Mouse (Mus musculus) forebrain, embryonic 15.5 days (tissue): Measurements from ENCODE around the gene Cryge. TPM values are rescaled to one million over a fixed set of nuclear protein-coding genes. Genes with fewer than 3 reads are reported as not detected.
"Not testable (repeated sequence)": the region's sequence is repeated elsewhere in the genome, so short reads cannot be mapped to it uniquely, and the experiment has no call there.

ENCODE experiments used
- ATAC-seq: fragments of 200-750 bp; cut with Nextera tagmentation; replicated peaks from 2 replicates; pipeline ENCODE4 v1.8.0; 2017; ENCODE audit warnings: mild to moderate bottlenecking, moderate TSS enrichment, moderate library complexity
- H3K27ac ChIP-seq: fragments of 300-500 bp; sonication (generic); replicated peaks from 2 replicates; pipeline ENCODE4 v1.5.1; 2015; ENCODE audit warnings: mild to moderate bottlenecking, inconsistent platforms
- H3K27me3 ChIP-seq: fragments of 300-500 bp; sonication (generic); 2 replicates; pipeline ENCODE4 v1.6.1; 2015; ENCODE audit warnings: inconsistent platforms
- H3K36me3 ChIP-seq: fragments of 300-500 bp; sonication (generic); 2 replicates; pipeline ENCODE4 v1.6.1; 2015; ENCODE audit warnings: mild to moderate bottlenecking, inconsistent platforms
- H3K4me1 ChIP-seq: fragments of 300-500 bp; sonication (generic); 2 replicates; pipeline ENCODE4 v1.6.1; 2015; ENCODE audit warnings: inconsistent platforms
- H3K4me2 ChIP-seq: fragments of 300-500 bp; sonication (generic); replicated peaks from 2 replicates; pipeline ENCODE4 v1.6.1; 2015; ENCODE audit warnings: mild to moderate bottlenecking, inconsistent platforms
- H3K4me3 ChIP-seq: fragments of 300-500 bp; sonication (generic); 2 replicates; pipeline ENCODE4 v1.5.1; 2015; ENCODE audit warnings: mild to moderate bottlenecking, inconsistent platforms
- H3K9ac ChIP-seq: fragments of 300-500 bp; sonication (generic); replicated peaks from 2 replicates; pipeline ENCODE4 v1.6.1; 2015; ENCODE audit warnings: mild to moderate bottlenecking, inconsistent platforms
- H3K9me3 ChIP-seq: fragments of 300-500 bp; sonication (generic); 2 replicates; pipeline ENCODE4 v1.6.1; 2016; ENCODE audit warnings: inconsistent platforms
- WGBS: fragments of 180-500 bp; shearing (Covaris S2); methylation state at CpG from one replicate; pipeline ENCODE4 v1.1.7; 2015; ENCODE audit warnings: mixed read lengths; 5-methylcytosine and 5-hydroxymethylcytosine counted together
- polyA plus RNA-seq: library from polyadenylated mRNA; unstranded; fragments of >200 nt; fragmentation: Nextera tagmentation; extraction: Ambion mirVana; gene quantifications from 2 replicates; pipeline ENCODE4 v1.2.1, GENCODE M21; 2015

Cryge gene
- not detected in 2 replicates for polyA plus RNA-seq

DNA sequence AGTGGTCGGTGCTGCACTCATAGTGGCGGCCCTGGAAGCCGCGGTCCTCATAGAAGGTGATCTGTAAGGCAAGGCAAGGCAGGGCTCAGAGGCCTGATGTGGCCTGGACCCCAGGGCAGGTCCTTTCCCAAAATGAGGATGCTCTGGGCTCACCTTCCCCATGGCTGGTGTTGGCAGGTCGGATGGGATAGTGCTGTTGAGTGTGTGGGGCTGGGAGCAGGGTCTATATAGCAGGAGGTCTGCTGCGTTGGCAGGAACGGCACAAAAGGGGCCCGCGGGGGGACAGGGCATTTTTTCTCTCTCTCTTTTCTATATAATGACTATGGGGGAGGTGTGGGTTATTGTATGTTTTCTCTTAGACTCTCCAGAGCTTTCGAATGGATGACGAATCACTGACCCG is at the start of gene Cryge:
Gene Cryge, minus strand, starts transcription at position 198 of the 400 bp plus-strand sequence.
- WGBS, result 23% methylated on average over 10 of the region's 12 CpGs
- ATAC-seq, H3K9me3 ChIP-seq, H3K4me3 ChIP-seq, H3K4me1 ChIP-seq, H3K9ac ChIP-seq, H3K36me3 ChIP-seq, H3K27ac ChIP-seq, H3K4me2 ChIP-seq, H3K27me3 ChIP-seq: not testable (repeated sequence)

DNA sequence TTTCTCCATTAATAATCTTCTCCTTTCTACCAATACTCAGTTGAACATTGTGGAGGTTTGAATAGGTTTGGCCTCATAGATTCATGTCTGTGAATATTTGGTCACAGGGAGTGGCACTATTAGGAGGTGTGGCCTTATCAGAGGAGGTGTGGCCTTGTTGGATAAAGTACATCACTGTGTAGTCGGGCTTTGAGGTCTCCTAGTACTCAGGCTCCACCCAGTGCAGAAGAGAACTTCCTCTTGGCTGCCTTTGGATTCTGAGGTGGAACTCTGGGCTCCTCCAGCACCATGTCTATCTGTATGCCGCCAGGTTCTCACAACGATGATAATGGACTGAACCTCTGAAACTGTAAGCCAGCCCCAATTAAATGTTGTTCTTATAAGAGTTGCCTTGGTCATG is 46.0 kb upstream of the Cryge start:
- Histone ChIP-seq H3K27me3 (no peaks in the 10 kb centered on the region), H3K9me3 (no peaks in the 10 kb centered on the region), H3K27ac (no peak overlapping the region), H3K4me2 (no peak overlapping the region), H3K4me3 (no peak overlapping the region), H3K4me1 (no peaks in the 10 kb centered on the region), H3K9ac (no peak overlapping the region), H3K36me3 (no peaks in the 10 kb centered on the region)
- WGBS, result 83% methylated on average over 3 of the region's 3 CpGs
- no peak for ATAC-seq

DNA sequence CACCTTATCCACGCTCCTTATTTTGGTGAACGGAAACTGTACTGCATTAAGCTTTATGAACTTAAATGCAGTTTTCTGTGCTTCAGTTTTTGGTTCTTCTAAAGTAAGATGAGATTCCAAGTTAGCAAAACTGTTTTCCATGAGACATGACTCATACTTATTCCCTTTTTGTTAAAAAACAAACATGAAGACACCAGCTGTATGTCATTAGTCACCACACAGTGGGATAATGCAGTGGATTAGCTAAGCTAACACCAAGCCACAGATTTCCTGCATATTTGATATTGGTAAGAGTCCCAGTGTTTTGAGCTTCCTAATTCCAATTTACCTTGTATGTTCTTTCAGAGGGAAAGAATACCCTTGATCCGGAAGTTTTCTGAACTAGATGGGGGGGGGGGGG is 40.6 kb upstream of the Cryge start:
- H3K27ac ChIP-seq, result no peak overlapping the region
- no peak overlapping the region for H3K9ac ChIP-seq
- no peak for ATAC-seq
- no peaks in the 10 kb centered on the region for H3K4me1 ChIP-seq
- no peak overlapping the region for H3K4me2 ChIP-seq
- no peak overlapping the region for H3K4me3 ChIP-seq
- 94% methylated on average over 3 of the region's 3 CpGs for WGBS
- H3K27me3 ChIP-seq, result no peaks in the 10 kb centered on the region
- H3K36me3 ChIP-seq, result no peaks in the 10 kb centered on the region
- no peaks in the 10 kb centered on the region for H3K9me3 ChIP-seq

DNA sequence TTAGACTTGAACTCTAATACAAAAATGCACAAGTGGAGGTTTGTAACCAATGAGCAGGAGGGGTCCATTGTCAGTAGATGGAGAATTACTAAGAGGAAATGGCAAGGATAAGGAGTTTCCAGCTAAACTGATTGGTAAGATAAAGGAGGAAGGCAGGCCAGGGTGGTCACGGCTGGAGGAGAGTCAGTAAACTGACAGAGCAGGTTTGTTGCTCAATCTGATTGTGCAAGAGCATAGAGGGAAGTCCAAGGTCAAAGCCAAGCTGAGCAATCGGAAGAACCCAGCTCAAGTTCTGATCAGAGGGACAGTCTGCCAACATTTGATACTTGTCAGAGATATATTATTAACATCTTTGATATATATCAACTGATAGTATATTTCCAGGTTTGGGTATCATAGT is 39.4 kb upstream of the Cryge start:
- H3K9ac ChIP-seq, result no peak overlapping the region
- no peak for ATAC-seq

DNA sequence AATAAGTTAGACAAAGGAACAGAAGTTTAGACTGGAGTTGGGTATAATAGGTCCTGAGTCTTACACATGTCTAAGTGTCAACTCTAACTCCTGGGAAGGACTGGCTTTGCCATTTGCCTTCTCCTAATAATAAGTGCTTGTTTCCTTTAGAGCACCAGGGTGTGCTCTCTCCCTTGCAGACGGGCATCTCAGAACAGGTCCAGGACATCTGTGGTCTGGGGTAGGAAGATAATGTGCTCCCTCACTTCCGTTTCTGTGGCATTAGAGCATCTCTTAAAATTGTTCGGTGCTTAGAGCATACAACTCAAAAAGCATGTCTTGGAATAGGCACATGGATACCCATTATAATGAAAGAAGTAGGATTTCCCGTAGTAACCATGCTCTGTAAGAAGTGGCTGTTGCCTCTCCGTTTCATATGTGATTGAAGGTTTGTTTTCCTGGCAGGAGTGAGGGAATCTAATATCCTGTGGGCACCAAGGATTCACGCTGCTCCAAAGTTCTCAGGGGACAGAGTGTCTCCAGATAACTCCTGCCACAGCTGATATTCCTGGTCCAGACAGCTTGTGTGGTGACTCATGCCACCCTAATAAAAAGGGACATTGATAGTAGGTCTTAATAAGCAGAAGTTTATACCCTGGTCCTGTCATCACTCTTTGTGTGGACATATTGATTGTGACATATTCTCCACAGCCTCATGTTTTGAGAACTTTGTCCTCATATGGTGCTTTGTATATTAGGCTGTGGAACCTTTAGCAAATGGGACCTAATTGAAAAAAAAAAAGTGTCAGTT is 37.8 kb upstream of the Cryge start:
- H3K4me1 ChIP-seq, result no peaks in the 10 kb centered on the region
- no peaks in the 10 kb centered on the region for H3K27me3 ChIP-seq
- 82% methylated on average over 6 of the region's 6 CpGs for WGBS
- ATAC-seq, result no peak
- no peak overlapping the region for H3K4me2 ChIP-seq
- H3K9me3 ChIP-seq, result no peaks in the 10 kb centered on the region
- no peak overlapping the region for H3K4me3 ChIP-seq
- H3K36me3 ChIP-seq, result no peaks in the 10 kb centered on the region
- H3K27ac ChIP-seq, result no peak overlapping the region
- H3K9ac ChIP-seq, result no peak overlapping the region

More for the DNA sequence above, 39.4 kb upstream of the Cryge start:
- no peaks in the 10 kb centered on the region for H3K36me3 ChIP-seq
- no peaks in the 10 kb centered on the region for H3K27me3 ChIP-seq
- H3K4me1 ChIP-seq, result no peaks in the 10 kb centered on the region
- H3K27ac ChIP-seq, result no peak overlapping the region
- no peak overlapping the region for H3K4me2 ChIP-seq
- 79% methylated on average over 2 of the region's 2 CpGs for WGBS
- no peaks in the 10 kb centered on the region for H3K9me3 ChIP-seq
- H3K4me3 ChIP-seq, result no peak overlapping the region

DNA sequence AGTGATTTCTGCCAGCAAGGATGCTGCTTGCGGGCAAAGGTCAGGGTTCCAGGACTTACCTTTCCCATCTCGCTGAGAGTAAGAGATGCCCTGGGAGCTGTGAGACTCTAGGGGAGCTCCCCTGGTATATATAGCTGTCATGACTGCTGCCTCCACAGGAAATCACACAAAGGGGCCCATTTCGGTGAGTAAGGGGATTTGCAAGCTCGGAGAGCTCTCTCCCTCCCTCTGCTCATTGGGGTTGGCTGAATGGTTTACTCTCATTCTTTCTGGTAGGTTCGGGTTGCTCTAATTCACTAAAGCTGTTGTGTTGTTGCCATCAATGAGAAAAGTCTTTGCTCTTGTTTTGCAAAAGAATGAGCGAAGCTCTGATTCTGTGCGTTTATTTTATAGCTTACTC is 31.2 kb upstream of the Cryge start, which contains the start of gene Crygb:
Gene Crygb, minus strand, starts transcription at position 101 of the 400 bp plus-strand sequence.
- Histone ChIP-seq H3K27ac (no peak within 1 kb of the TSS), H3K9me3 (no peaks in the 10 kb centered on the region), H3K27me3 (no peaks in the 10 kb centered on the region), H3K4me3 (no peak within 1 kb of the TSS), H3K4me1 (no peaks in the 10 kb centered on the region), H3K9ac (no peak within 1 kb of the TSS), H3K4me2 (no peak within 1 kb of the TSS), H3K36me3 (no peaks in the 10 kb centered on the region)
- ATAC-seq, result no peak
- 26% methylated on average over 7 of the region's 7 CpGs for WGBS

DNA sequence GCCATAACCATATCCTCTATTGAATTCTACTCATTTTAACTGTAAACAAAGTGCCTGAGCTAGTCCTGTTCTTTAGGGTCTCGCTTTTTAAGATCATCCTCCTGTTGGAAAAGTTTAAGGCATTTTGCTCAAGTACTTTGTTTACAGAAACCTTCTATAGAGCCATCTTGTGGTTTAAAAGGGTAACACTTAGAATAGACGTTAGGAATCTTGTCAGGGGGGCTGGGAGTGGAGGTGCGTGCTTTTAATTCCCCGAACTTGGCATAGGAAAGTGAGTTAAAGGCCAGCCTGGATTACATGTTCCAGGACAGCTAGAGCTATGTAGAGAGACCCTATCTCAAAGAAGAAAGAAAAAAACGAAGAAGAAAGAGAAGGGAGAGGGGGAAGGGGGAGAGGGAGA is 24.7 kb upstream of the Cryge start:
- Histone ChIP-seq H3K36me3 (no peaks in the 10 kb centered on the region), H3K4me2 (no peak overlapping the region), H3K4me3 (no peak overlapping the region), H3K4me1 (no peaks in the 10 kb centered on the region), H3K27ac (no peak overlapping the region), H3K27me3 (no peaks in the 10 kb centered on the region), H3K9ac (no peak overlapping the region), H3K9me3 (no peaks in the 10 kb centered on the region)
- 19% methylated on average over 5 of the region's 5 CpGs for WGBS
- no peak for ATAC-seq

DNA sequence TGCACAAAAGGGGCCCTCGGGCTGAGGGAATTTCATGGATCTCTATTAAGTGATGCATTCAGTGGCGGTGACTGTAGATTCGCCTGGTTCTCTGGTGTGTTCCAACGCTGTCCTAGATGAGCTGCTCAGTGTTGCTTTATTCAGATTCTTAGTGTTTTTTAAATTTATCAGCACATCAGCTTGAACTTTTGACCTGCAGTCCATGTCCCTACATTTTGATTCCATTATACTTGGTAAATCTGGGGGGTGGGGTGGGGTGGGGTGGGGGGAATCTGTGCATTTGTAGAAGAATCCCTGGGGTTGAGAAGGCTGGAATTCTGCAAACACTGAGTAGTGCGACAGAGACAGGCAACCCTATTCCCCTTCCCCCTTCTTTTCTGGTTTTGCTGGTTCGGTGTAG is 22.6 kb upstream of the Cryge start, which contains the start of gene Crygc:
Gene Crygc, minus strand, starts transcription at position 101 of the 400 bp plus-strand sequence.
- WGBS, result 59% methylated on average over 6 of the region's 6 CpGs
- no peak within 1 kb of the TSS for H3K9ac ChIP-seq
- no peak within 1 kb of the TSS for H3K27ac ChIP-seq
- no peaks in the 10 kb centered on the region for H3K9me3 ChIP-seq
- no peak within 1 kb of the TSS for H3K4me3 ChIP-seq
- no peaks in the 10 kb centered on the region for H3K27me3 ChIP-seq
- no peaks in the 10 kb centered on the region for H3K36me3 ChIP-seq
- no peak within 1 kb of the TSS for H3K4me2 ChIP-seq
- no peaks in the 10 kb centered on the region for H3K4me1 ChIP-seq
- no peak for ATAC-seq

DNA sequence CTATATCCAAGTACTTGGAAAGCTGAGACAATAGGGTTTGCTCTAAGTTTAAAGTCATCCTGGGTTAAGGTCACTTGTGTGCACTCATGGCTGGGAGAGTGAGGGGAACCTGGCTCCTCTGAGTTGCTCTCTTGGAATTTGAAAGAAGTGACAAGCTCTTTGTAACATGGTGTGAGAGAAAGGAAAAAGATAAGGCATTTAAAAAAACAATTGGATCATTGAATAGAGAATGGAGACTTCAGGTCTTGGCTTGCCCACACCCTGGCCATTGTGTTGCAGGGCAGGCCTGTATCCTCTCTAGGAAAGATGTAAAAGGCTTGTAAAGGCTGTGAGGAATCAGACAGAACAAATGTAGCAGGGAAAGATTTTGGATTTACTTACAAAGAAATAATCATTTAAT is 16.9 kb upstream of the Cryge start:
- no peak overlapping the region for H3K4me2 ChIP-seq
- ATAC-seq, result no peak
- no peaks in the 10 kb centered on the region for H3K27me3 ChIP-seq
- H3K27ac ChIP-seq, result no peak overlapping the region
- H3K9ac ChIP-seq, result no peak overlapping the region
- no peaks in the 10 kb centered on the region for H3K4me1 ChIP-seq
- no peaks in the 10 kb centered on the region for H3K36me3 ChIP-seq
- H3K4me3 ChIP-seq, result no peak overlapping the region
- H3K9me3 ChIP-seq, result no peaks in the 10 kb centered on the region

DNA sequence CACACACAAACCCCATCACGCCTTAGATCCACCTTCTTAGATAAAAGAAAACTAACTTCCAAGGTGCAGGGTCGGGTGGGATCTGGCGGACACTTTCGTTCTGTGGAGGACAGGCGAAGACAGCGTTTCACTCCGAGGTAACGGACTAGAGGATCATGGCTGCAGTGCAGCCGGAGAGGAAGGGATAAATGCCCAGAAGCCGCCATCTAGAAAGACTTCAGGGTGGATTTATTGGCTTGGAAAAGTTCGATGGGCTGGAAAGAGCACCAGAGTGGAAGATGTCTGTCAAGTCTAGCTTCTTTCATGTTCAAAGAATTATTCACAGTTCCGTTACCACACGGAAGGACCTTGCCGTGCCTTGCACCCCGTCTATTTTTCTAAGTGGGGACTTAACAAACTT is 13.3 kb upstream of the Cryge start:
- Histone ChIP-seq H3K27ac (no peak overlapping the region), H3K4me2 (no peak overlapping the region), H3K4me1 (no peaks in the 10 kb centered on the region), H3K36me3 (no peaks in the 10 kb centered on the region), H3K4me3 (no peak overlapping the region), H3K27me3 (no peaks in the 10 kb centered on the region), H3K9me3 (no peaks in the 10 kb centered on the region), H3K9ac (no peak overlapping the region)
- ATAC-seq, result no peak
- 77% methylated on average over 15 of the region's 15 CpGs for WGBS

DNA sequence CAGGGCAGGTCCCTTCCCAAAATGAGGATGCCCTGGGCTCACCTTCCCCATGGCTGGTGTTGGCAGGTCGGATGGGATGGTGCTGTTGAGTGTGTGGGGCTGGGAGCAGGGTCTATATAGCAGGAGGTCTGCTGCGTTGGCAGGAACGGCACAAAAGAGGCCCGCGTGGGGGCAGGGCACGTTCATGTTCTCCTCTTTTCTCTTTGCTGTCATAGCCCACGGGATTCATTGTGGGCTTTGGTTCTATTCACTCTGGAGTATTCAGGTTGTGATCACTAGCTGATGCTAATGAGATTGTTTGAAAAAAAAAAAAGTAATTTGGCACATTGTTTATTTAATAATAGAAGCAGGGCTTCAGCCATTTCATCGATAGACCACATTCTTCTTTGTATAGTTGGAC is 12.4 kb upstream of the Cryge start, which contains the start of gene Crygd:
Gene Crygd, minus strand, starts transcription at position 101 of the 400 bp plus-strand sequence.
- 26% methylated on average over 8 of the region's 8 CpGs for WGBS
- H3K36me3 ChIP-seq, result no peaks in the 10 kb centered on the region
- no peak within 1 kb of the TSS for H3K27ac ChIP-seq
- H3K9ac ChIP-seq, result no peak within 1 kb of the TSS
- no peak for ATAC-seq
- no peak within 1 kb of the TSS for H3K4me2 ChIP-seq
- no peaks in the 10 kb centered on the region for H3K4me1 ChIP-seq
- no peak within 1 kb of the TSS for H3K4me3 ChIP-seq
- no peaks in the 10 kb centered on the region for H3K27me3 ChIP-seq
- no peaks in the 10 kb centered on the region for H3K9me3 ChIP-seq

DNA sequence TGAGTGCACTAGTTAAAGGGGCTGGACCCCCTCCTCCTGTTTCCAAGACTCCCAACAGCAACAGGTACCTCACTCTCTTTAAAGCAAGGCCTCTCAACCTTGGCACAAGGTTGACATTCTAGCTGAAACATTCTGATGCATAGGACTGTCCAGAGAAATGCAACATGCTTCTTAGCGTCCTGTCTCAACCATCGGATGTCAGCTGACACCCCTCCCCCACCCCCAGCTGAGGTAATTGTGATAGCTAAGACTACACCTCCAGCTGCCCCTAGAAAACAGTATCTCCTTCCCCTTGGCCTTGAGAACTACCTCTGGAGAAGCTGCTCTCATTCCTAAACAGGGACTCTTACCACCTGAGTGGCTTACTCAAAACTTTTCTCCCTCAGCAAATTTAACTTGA is 1.2 kb upstream of the Cryge start:
- H3K9me3 ChIP-seq, result no peaks in the 10 kb centered on the region
- no peak overlapping the region for H3K4me3 ChIP-seq
- H3K36me3 ChIP-seq, result no peaks in the 10 kb centered on the region
- no peak overlapping the region for H3K9ac ChIP-seq
- no peak overlapping the region for H3K27ac ChIP-seq
- H3K4me2 ChIP-seq, result no peak overlapping the region
- 26% methylated on average over 2 of the region's 2 CpGs for WGBS
- ATAC-seq, result no peak
- no peaks in the 10 kb centered on the region for H3K4me1 ChIP-seq
- no peaks in the 10 kb centered on the region for H3K27me3 ChIP-seq

DNA sequence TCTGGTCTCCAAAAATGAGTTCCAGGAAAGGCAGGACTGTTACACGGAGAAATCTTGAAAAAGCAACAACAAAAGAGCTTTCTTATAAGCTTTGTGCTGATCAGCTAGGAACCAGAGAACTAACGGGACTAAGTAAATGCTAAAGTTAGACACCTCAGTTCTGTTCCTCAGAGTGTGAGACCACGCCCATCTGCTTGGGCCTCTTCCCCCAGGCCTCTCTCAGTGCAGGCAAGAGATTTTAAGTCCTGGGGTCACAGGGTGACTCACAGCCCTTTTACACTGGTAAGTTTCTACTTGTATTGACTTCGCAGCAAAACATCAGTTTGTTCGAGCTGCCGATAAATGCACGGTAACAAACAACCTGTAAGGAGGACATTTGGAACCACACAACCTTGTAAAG is 747 bp upstream of the Cryge start:
- no peaks in the 10 kb centered on the region for H3K27me3 ChIP-seq
- ATAC-seq, result no peak
- H3K4me3 ChIP-seq, result no peak overlapping the region
- no peaks in the 10 kb centered on the region for H3K9me3 ChIP-seq
- no peak overlapping the region for H3K27ac ChIP-seq
- H3K36me3 ChIP-seq, result no peaks in the 10 kb centered on the region
- no peak overlapping the region for H3K9ac ChIP-seq
- H3K4me2 ChIP-seq, result no peak overlapping the region
- no peaks in the 10 kb centered on the region for H3K4me1 ChIP-seq
- 50% methylated on average over 7 of the region's 7 CpGs for WGBS
